Mouse (Mus musculus): ENCODE data around the gene Col6a2. TPM values are rescaled to one million over a fixed set of nuclear protein-coding genes. Genes with fewer than 3 reads are reported as not detected.

Col6a2 gene
- polyA plus RNA-seq (2012; ENCODE audit: insufficient read depth, low replicate concordance): not detected in 2 replicates

DNA sequence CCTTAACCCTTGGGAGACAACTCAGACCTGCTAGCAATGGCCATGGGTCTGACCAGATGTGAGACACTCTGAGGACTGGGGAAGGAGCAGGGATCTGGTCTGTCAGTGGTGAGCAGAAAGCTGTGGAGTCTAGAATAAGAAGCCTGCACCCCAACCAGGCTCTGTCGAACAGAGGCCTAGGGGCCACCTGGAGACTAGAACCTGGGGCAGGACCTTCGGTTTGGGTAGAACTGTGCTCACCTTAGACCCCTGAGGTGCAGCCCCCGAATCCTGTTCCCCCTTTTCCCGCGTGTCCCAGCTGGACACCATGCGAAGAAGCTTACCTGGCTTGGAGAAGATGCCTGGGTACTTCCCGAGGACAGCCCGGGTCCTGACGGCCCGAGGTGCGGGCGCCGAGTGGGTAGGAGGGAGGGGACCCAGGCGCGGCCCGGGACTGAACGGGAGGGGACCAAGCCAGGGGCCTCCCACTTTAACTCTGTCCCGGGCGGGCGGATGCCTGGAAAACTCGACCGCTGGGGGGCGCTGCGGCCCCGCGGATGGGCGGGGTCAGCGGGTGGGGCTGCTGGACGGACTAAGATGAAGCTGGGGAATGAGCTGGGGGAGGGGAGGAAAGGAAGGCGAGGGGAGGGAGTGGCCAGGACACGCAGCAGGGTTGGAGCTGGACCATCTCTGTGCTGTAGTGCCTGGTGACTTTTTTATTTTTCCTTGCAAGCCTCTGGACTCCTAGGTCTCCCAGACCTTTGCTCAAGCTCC, at the start of gene Col6a2:
TSS of gene Col6a2 (minus strand) at position 703 of the 753 bp plus-strand sequence.
- no peak for TF ChIP-seq FLI1 (IDR thresholded peaks at IDR 0.05; ENCODE audit: low read length)
- no peak for TF ChIP-seq GATA1 (IDR thresholded peaks at IDR 0.05; ENCODE audit: borderline replicate concordance, low read length)
- peak within 1 kb of the TSS; percentile 84 for H3K4me3 ChIP-seq (replicated peaks)
- no peaks in the 10 kb centered on the region for H3K9me3 ChIP-seq
- peaks cover 11% of the 10 kb centered on the region for H3K4me1 ChIP-seq
- H3K27me3 ChIP-seq (replicated peaks): peaks cover 58% of the 10 kb centered on the region
- H3K36me3 ChIP-seq (replicated peaks; ENCODE audit: low read length): no peaks in the 10 kb centered on the region

DNA sequence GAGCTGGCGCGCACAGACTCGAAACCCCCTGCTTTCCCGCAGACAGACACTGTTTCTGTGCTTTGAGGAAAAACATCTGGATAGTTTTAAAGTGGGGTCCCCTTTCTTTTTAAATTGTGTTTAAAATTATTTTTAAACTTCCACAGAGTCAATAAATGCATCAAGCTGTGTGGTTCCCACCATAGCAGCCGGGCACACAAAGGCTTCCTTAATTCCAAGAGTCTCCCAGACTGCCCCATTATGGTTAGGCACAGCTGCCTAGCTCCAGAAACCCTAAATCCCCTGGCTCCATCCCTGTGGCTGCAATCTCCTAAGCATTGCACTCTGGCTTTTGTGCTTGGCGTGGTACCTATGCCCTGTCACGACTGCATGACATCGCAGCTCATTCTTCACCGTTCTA, 48.5 kb upstream of the Col6a2 start:
- Histone ChIP-seq H3K4me1 (0 out of 2 replicates have a peak, but pooled peaks cover 4% of the 10 kb centered on the region), H3K36me3 (replicated peaks; ENCODE audit: low read length) (no peaks in the 10 kb centered on the region), H3K4me3 (replicated peaks) (no peak overlapping the region), H3K27me3 (replicated peaks) (peaks cover 30% of the 10 kb centered on the region), H3K9me3 (peaks cover 6% of the 10 kb centered on the region)
- TF ChIP-seq FLI1 (IDR thresholded peaks at IDR 0.05; ENCODE audit: low read length): no peak
- no peak for TF ChIP-seq GATA1 (IDR thresholded peaks at IDR 0.05; ENCODE audit: borderline replicate concordance, low read length)

DNA sequence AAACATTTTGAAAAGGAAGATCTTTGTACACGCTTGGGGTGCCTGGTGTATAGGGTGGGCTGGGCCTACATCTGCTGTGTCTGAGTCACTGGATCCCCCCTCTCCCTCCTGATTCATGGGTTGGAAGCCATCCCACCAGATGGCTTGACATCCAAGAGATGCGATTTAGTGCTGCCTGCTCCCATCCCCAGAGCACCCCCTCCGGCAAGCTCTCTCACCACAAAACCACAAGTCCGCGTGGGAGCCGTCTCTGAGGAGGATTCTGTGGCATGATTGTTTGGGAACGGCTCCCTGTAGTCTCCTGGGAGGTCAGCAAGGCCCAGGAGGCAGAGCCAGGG, 45.5 kb upstream of the Col6a2 start:
- TF ChIP-seq FLI1 (IDR thresholded peaks at IDR 0.05; ENCODE audit: low read length) (no peak), GATA1 (IDR thresholded peaks at IDR 0.05; ENCODE audit: borderline replicate concordance, low read length) (no peak)
- Histone ChIP-seq H3K27me3 (replicated peaks) (peaks cover 35% of the 10 kb centered on the region), H3K9me3 (peaks cover 17% of the 10 kb centered on the region), H3K36me3 (replicated peaks; ENCODE audit: low read length) (no peaks in the 10 kb centered on the region), H3K4me3 (replicated peaks) (no peak overlapping the region), H3K4me1 (0 out of 2 replicates have a peak, but pooled peaks cover 4% of the 10 kb centered on the region)

DNA sequence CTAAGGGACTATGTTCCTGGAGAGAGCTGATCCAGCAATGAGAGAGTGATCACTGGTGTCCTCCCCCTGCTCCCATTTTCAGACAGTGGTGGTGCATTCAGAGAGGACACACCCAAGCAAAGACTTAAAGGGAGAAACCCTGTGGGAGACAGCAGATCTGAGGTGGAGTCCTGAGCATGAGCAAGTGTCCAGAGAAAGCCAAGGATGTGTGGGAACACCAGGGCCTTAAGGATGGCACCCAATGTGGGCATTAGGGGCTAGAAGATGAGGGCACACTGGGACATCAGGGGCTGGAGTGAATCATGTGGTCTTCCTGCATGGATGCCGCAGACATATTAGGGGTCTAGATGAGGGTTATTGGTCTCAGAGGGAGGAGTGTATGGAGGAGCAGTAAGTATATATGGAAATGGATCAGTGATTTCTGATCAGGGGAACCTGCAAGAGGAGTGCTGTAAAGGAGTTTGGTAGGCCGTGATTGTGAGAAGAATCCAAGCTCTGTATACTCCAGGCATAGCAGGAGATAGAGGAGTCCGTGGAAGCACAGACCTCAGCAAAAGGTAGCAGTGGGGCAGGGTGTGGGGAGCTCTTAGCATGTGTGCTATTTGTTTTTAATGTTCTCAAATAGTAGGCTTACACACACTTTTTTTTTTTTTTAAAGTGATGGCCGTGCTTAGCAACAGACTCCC, 45.0 kb upstream of the Col6a2 start:
- Histone ChIP-seq H3K4me1 (0 out of 2 replicates have a peak, but pooled peaks cover 4% of the 10 kb centered on the region), H3K9me3 (peaks cover 17% of the 10 kb centered on the region), H3K36me3 (replicated peaks; ENCODE audit: low read length) (no peaks in the 10 kb centered on the region), H3K27me3 (replicated peaks) (peaks cover 39% of the 10 kb centered on the region), H3K4me3 (replicated peaks) (no peak overlapping the region)
- TF ChIP-seq FLI1 (IDR thresholded peaks at IDR 0.05; ENCODE audit: low read length) (no peak), GATA1 (IDR thresholded peaks at IDR 0.05; ENCODE audit: borderline replicate concordance, low read length) (no peak)

DNA sequence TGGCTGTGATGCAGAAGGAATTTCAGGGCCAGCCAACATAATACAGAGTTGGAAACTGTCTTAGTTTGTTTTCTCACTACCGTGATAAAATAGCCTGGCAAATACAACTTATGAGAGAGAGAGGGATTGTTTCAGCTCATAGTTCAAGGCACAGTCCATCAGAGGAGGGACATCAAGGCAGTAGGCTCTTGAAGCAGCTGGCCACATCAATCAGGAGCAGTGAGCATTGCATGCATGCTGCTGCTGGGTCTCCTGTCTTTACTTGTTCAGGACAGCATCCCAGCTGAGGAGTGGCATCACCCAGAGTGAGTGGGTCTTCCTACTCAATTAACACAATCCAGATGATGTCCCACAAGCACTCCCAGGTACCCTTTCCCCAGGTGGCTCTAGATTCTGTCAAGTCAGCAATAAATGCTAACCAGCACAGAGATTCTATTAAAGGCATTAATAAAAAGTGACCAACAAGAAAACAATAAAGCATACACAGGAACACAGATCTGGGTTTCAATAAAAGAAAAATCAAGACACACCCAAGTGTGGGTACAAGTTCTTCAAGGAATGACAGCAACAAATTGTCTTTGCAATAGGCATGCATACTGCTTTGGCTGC, 43.9 kb upstream of the Col6a2 start:
- peak overlapping the region; percentile 35 for H3K4me3 ChIP-seq (replicated peaks)
- no peaks in the 10 kb centered on the region for H3K36me3 ChIP-seq (replicated peaks; ENCODE audit: low read length)
- peaks cover 36% of the 10 kb centered on the region for H3K27me3 ChIP-seq (replicated peaks)
- 0 out of 2 replicates have a peak, but pooled peaks cover 4% of the 10 kb centered on the region for H3K4me1 ChIP-seq
- H3K9me3 ChIP-seq: peaks cover 17% of the 10 kb centered on the region
- no peak for TF ChIP-seq GATA1 (IDR thresholded peaks at IDR 0.05; ENCODE audit: borderline replicate concordance, low read length)
- TF ChIP-seq FLI1 (IDR thresholded peaks at IDR 0.05; ENCODE audit: low read length): no peak

DNA sequence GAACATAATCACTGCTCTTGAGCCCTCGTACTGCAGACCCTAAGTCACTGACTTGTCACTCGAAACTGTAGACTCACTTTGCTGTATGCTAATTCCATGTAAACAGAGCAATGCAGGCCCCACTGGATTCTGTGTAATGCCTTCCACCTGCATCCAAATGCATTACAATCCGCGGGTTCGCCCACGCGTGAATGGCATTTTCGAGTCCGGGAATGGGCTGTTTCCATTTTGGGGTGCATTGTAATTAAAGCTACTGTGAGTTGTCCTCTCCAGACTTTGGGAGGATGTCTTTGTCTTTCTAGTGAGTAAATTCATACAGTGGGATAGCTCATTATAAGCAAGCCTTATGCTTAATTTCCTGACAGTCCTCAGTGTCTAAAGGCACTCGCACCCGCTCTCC, 42.1 kb upstream of the Col6a2 start:
- TF ChIP-seq FLI1 (IDR thresholded peaks at IDR 0.05; ENCODE audit: low read length) (no peak), GATA1 (IDR thresholded peaks at IDR 0.05; ENCODE audit: borderline replicate concordance, low read length) (no peak)
- H3K9me3 ChIP-seq: peaks cover 17% of the 10 kb centered on the region
- H3K27me3 ChIP-seq (replicated peaks): peaks cover 34% of the 10 kb centered on the region

DNA sequence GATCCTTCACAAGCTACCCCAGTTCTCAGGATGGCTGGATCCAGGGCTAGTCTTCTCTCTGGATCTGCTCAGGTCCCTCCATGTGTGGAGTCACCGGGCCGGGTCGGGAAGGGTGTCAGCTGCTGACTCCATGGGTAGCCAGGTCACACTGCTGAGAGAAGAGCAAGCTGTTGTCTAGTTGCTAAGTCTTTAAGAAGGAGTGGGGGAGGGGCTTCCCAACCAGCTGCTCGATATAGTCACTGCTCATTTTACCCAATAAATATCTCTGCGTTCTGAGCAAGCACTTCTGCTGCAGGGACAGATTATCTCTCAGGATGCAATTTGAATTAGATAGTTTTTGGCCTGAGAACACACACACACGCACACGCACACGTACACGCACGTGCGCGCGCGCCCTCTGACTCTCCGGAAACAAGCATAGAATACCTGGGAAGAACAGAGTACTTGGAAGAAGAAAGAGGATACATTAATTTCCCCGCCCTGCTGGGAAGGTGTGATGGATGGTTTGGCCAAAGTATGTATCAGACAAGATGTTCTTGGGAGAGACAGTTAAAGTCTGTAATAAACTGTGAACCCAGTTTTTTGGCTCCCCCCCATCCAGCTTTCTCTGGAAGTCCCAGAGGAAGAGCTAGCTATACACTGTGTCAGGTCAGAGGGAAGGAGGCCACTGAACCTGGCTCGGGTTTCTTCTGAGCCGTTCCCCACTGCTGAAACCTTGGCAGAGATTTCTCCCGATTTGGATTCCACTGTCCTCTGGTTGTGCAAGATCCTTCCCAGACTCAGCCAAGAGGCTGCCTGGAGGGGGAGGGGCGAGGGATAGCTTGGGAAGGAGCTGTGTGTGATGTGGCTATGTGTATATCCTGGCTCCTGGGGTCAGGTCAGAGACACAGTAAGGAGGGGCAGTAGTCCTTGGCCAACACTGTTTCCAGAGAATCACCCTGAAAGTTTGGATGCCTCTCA, 41.0 kb upstream of the Col6a2 start:
- 0 out of 2 replicates have a peak, but pooled peaks cover 4% of the 10 kb centered on the region for H3K4me1 ChIP-seq
- no peak for TF ChIP-seq GATA1 (IDR thresholded peaks at IDR 0.05; ENCODE audit: borderline replicate concordance, low read length)
- TF ChIP-seq FLI1 (IDR thresholded peaks at IDR 0.05; ENCODE audit: low read length): no peak
- H3K9me3 ChIP-seq: peaks cover 17% of the 10 kb centered on the region
- peaks cover 25% of the 10 kb centered on the region for H3K27me3 ChIP-seq (replicated peaks)
- no peaks in the 10 kb centered on the region for H3K36me3 ChIP-seq (replicated peaks; ENCODE audit: low read length)
- no peak overlapping the region for H3K4me3 ChIP-seq (replicated peaks)

More for the DNA sequence above, 42.1 kb upstream of the Col6a2 start:
- Histone ChIP-seq H3K36me3 (replicated peaks; ENCODE audit: low read length) (no peaks in the 10 kb centered on the region), H3K4me3 (replicated peaks) (no peak overlapping the region), H3K4me1 (0 out of 2 replicates have a peak, but pooled peaks cover 4% of the 10 kb centered on the region)

DNA sequence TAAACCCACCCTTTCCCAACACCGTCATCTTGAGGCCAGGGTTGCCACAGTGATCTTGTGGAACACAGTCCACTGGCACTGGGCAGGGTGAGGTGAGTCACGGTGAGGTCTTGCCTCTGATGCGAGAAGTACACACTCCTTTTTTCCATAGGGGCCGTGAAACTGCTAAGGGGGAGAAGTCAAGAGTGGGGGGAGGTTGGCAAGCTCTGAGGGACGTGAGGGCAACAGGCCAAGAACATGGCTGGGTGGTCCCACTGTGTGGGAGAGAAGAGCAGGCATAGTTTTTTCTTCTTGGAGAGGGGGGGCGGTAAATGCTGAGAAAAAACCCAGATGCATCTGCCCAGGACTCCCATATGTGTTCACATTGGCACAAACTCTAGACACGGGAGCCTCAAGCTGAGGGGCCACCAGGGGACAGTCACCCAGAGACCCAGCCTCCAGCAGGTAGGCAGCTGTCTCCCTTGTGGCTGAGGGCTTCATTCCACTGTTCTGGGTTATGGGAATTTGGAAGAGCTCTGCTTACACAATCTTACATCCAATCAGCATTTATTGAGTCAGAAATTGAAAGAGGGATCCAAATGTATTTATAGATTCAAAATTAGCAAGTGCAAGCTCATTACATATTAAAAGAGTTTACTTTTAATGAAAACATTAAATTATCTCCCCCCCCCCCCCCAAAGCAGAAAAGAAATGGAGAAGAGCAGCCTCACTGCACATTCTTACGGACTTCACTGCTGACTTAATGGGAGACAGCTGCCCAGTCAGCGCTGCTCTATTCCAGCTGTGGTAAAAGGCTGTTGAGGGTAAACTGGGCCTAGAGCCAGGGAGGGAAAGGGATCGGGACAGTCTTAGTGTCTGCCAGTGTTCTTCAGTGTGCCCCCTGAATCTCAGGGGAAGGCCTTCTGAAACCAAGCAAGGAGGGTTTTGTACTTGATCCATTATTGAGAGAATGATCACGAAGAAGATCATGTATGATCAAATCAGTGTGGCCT, 30.2 kb upstream of the Col6a2 start:
- H3K4me1 ChIP-seq: 0 out of 2 replicates have a peak, but pooled peaks cover 3% of the 10 kb centered on the region
- no peak overlapping the region for H3K4me3 ChIP-seq (replicated peaks)
- TF ChIP-seq GATA1 (IDR thresholded peaks at IDR 0.05; ENCODE audit: borderline replicate concordance, low read length): no peak
- H3K27me3 ChIP-seq (replicated peaks): peaks cover 29% of the 10 kb centered on the region
- H3K9me3 ChIP-seq: peaks cover 23% of the 10 kb centered on the region
- H3K36me3 ChIP-seq (replicated peaks; ENCODE audit: low read length): no peaks in the 10 kb centered on the region
